Mouse (Mus musculus) gastrocnemius, postnatal 14 days (tissue): ENCODE results near the gene Hes2. TPM values are rescaled to one million over a fixed set of nuclear protein-coding genes. Genes with fewer than 3 reads are reported as not detected.
A peak's percentile ranks its signal among the peaks of the same experiment; 100 is the strongest.

ENCODE experiments used
- DNase-seq: peaks from one replicate; pipeline ENCODE4 v3.0.0; 2021; ENCODE audit warnings: mixed read lengths
- intact Hi-C: fragments of 180-260 bp; cut with DNase I; formaldehyde crosslinking; loops from one replicate; pipeline ENCODE4 v1.15.1; 2025; ENCODE audit warnings: low total_unique reads
- total RNA-seq, 2 experiments: library from RNA; stranded (reverse); gene quantifications; 2 replicates each; pipeline ENCODE4 v1.2.3; 2021

Gene Hes2
- total RNA-seq, 2 experiments from 2014 or later, result not detected

- intact Hi-C loops, result no loop called here
- DNase-seq, result no peak
These were observed 42.8 kb downstream of the Hes2 start for GRCm38 (mm10) chr4:152201492-152201891.

DNA sequence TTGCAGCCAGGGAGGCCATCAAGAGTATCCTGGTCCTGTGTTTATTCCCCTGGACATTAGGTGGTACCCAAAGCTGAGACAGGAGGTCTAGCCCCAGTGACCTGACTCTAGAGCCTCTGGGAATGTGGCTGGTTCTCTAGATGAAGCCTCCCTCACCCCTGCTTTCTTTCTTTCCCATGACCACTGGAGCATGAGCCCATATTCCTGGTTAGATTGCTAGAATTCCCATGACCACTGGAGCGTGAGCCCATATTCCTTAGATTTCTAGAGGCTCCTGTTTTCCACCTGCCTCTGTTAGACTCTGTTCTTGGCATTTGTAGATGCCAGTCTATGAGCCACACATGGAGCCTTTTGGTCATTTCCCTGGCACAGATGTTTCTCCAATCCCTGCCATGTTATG, 43.8 kb downstream of the Hes2 start:
- no peak for DNase-seq
- intact Hi-C loops, result no loop called here

DNA sequence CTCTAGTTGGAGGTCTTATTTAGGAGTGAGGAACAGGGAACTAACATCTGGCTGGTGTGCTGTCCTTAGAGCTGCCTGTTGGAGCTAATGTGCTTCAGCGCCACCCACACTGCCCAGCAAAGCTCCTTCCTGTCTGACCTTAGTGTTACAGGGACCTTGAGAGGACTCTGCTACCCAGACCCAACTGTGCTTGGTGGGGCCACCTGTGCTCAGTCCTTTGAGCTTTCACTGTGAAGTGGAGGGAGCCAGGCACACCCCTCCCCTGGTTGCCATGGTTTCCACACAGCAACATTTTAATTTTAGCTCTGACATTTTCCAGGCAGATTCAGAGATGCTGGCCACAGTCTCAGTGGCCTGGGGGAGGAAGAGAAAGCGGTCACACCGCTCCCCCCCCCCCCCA, 44.2 kb downstream of the Hes2 start:
- no peak for DNase-seq

DNA sequence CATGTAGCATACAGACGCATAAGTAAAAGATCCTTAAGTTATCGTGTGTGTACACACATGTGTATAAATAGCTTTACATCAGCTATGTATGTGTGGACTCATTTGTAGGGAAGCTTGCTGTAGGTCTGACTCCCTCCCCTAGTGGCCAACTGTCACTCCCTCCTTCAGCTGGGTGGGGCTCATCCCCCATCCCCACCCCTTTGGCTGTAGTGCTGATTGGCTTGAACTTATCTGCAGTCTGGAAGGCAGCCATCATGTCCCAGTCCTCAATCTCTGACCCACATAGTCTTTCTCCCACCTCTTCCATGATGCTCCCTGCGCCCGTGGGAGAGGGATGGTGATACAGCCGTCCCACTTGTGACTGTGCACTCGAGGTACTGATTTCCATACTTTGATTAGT, 46.0 kb downstream of the Hes2 start:
- intact Hi-C loops, result no loop called here
- DNase-seq, result no peak

More for the DNA sequence above, 44.2 kb downstream of the Hes2 start:
- intact Hi-C loops, result no loop called here

DNA sequence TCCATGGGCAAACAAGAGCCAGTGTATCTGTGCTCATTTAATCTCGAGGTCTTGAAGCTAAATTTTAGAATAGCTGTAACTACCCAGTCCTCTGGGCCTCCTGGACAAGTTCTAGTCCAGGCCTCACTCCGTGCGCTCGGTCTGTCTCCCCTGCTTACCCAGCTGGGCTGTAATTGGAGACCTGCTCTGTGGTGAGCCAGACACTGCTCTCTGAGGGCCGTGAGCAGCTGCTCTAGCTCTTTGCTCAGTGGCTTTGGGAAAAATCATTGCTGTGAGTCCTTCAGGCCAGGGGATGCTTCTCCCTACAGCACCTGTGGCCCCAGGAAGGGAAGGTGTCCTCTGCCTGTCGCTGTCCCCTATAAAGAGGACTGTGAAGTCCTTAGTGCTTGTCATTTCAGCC, 47.5 kb downstream of the Hes2 start:
- DNase-seq, result peak; percentile 36
- intact Hi-C loops, result no loop called here

GRCm38 (mm10) chr4:152209623-152210022, 51.0 kb downstream of the Hes2 start:
- DNase-seq, result no peak
- intact Hi-C loops, result loop anchor here (2.0 to 10.0 kb wide), 2 partner anchors 37 to 275 kb away; no protein-coding TSS in a partner anchor

Other genes starting within 250 kb of the Hes2 start
- 10 to 100 TPM; 66.1 to 75.2 TPM for gene Dnajc11, start 225.2 kb upstream of the Hes2 start, total RNA-seq
- 10 to 100 TPM; 28.0 to 32.2 TPM for gene Thap3, start 169.9 kb upstream of the Hes2 start, total RNA-seq
- gene Phf13, start 162.6 kb upstream of the Hes2 start, total RNA-seq, result 1 to 10 TPM; 4.1 to 4.4 TPM
- gene Klhl21, start 150.1 kb upstream of the Hes2 start, total RNA-seq, result 10 to 100 TPM; 26.9 to 31.8 TPM
- 1 to 10 TPM; 1.8 to 3.3 TPM for gene Zbtb48, start 131.2 kb upstream of the Hes2 start, total RNA-seq
- 1 to 10 TPM in 1 of 2 experiments, under 1 TPM in 1; 0.80 to 1.3 TPM for gene Tas1r1, start 120.3 kb upstream of the Hes2 start, total RNA-seq
- 1 to 10 TPM; 7.7 to 9.1 TPM for gene Nol9, start 119.5 kb upstream of the Hes2 start, total RNA-seq
- gene Plekhg5, start 86.4 kb upstream of the Hes2 start, total RNA-seq, result 10 to 100 TPM; 11.2 to 17.1 TPM
- 1 to 10 TPM in 1 of 2 experiments, under 1 TPM in 1; 0.74 to 1.1 TPM for gene Tnfrsf25, start 42.9 kb upstream of the Hes2 start, total RNA-seq
- under 1 TPM; 0.58 to 0.90 TPM for gene Espn, start 6.5 kb upstream of the Hes2 start, total RNA-seq
- gene Acot7, start 19.3 kb downstream of the Hes2 start, total RNA-seq, result 10 to 100 TPM; 12.5 to 13.2 TPM
- 10 to 100 TPM; 18.0 to 21.0 TPM for gene Gpr153, start 115.4 kb downstream of the Hes2 start, total RNA-seq
- not detected for gene Hes3, start 132.8 kb downstream of the Hes2 start, total RNA-seq
- gene Icmt, start 138.4 kb downstream of the Hes2 start, total RNA-seq, result 10 to 100 TPM; 16.0 to 19.0 TPM
- not detected for gene Rnf207, start 160.1 kb downstream of the Hes2 start, total RNA-seq
- 100 to 1,000 TPM; 233 to 251 TPM for gene Rpl22, start 166.9 kb downstream of the Hes2 start, total RNA-seq
- under 1 TPM; 0.11 to 0.45 TPM for gene Chd5, start 179.8 kb downstream of the Hes2 start, total RNA-seq